Mouse (Mus musculus): ENCODE measurements at regions not wholly inside any gene's neighbourhood (a gene's known extent, or its start where the extent isn't known, plus 50 kb on each side); places are given as distances from the start of the nearest gene placed in this dataset.

- no peak for DNase-seq (ENCODE audit: low read depth, low spot score)
These were observed 180.0 kb upstream of the Nlrp1b start for GRCm38 (mm10) chr11:71410582-71410981.

DNA sequence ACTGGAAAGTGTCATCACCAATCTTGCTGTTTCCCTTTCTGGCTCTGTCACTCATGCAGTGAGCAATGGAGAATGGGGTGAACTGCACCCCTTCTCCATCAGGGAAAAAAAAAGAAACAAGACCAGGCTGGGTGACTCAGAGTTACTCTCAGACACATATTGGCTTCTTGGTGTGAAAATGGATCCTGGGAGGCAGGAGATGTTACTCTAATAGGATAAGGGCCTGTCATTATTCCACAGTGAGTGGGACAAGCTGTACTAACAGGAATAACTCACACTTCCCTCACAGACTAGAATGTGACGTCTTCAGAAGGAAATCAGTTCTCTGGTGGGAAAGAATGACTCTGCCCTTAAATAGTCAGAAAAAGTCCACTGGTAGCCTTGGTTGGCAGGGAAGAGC, 181.4 kb upstream of the Nlrp1b start:
- DNase-seq (ENCODE audit: low read depth, low spot score), result no peak

GRCm38 (mm10) chr11:71414403-71415140, 184.0 kb upstream of the Nlrp1b start:
- DNase-seq (ENCODE audit: low read depth, low spot score), result no peak

GRCm38 (mm10) chr11:71415451-71415850, 184.9 kb upstream of the Nlrp1b start:
- no peak for DNase-seq (ENCODE audit: low read depth, low spot score)

DNA sequence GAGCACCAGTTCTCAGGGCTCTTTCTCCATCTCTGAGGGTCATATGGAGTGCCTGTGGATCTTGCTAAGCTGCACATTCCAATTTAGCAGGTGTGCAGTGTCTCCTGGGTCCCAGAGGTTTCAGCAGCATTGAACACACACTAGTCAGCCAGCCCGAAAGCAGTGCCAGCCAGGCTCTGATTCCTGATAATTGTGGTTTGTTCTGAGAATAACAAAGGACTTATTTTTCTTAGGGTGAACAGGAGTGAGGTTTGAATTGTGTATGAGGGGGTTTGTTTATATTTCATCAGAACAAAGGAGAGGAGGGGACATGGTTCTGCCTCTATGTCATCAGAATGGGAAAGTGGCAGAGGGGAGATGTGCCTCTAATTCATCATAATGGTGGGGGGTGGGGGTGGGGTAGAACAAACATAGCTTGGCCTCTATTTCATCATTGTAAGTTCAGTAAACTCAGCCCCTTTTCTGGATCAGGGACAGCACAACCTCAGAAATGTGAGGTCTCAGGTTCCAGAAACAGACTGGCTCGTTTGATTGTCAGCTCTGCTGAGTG, 191.8 kb upstream of the Nlrp1b start:
- DNase-seq (ENCODE audit: low read depth, low spot score), result no peak

DNA sequence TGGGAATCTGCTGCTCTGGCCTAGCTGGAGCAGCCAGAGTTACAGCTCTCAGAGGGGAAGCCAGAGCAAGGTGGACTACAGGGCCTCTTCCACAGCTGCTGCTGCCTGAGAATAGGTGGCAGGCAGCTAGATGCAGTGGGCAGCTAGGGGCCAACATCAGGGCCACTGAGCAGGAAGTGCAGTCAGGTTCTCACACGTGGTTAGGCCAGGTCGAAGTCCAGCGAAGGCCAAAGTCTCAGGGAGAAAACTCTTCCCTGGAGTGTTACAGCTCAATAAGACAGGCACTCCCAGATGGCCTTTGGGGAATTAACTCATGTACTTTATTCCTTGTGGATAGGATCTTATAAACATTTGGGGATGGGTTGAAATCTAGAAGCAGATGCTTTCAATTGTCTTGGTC, 192.7 kb upstream of the Nlrp1b start:
- DNase-seq (ENCODE audit: low read depth, low spot score), result no peak

DNA sequence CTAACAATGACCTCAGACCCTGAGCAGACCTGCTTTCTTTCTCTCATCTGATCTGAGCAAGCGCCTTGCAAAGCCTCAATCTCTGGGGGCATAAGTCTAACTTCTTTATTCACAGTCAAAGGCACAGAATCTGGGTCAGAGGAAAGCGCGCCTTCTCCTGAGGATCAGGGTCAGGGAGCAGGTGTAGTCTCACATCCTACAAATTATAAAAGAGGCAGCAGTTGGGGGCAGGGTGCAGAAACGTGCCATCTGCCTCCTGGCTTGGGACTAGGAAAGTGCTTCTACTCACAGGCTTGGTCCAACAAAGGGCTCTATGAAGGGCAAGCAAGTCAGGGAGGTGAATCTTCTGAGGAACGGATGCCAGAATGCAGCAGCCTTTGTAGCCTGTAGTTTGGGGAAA, 194.3 kb upstream of the Nlrp1b start:
- DNase-seq (ENCODE audit: low read depth, low spot score), result no peak

- no peak for DNase-seq (ENCODE audit: low read depth, low spot score)
These were observed 199.2 kb upstream of the Nlrp1b start for GRCm38 (mm10) chr11:71429739-71430138.

- no peak for DNase-seq (ENCODE audit: low read depth, low spot score)
These were observed 203.7 kb upstream of the Nlrp1b start for GRCm38 (mm10) chr11:71434241-71434640.

DNA sequence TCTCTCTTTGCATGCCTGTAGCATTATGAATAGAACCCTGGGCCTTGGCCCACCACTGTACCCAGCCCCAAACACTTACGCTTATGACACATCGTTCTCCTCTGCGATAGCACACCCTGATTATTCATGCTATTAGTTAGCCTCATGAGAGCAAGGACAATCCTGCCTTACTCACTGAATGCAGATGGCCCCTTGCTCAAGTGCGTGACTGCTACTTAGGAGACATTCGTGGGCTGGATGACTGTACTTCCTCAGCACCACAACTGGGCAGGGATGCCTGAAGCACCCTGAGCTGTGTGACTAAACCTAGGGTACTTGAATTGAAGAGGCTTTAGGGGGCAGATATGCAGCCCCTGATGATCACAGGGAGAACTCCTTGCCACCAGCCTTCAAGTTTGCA, 204.4 kb upstream of the Nlrp1b start:
- DNase-seq (ENCODE audit: low read depth, low spot score), result no peak

DNA sequence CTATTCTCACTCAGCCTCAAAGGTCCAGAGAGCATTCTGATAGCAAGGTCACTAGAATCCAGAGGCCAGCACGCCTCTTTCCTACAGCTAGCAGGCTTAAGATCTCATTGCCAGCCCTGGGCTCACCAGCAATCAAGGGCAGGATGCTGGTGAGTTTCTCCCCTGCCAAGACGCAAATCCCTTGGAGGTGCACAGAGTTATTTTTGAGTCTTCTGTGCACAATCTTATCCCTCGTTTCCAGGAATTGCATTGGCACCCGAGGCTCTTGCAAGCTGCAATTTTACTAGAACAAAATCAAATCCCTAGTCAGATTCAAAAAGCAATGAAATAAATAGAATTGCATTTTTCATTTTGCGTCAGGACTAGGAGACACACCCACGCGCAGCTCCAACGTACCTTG, 205.2 kb upstream of the Nlrp1b start:
- DNase-seq (ENCODE audit: low read depth, low spot score), result no peak

DNA sequence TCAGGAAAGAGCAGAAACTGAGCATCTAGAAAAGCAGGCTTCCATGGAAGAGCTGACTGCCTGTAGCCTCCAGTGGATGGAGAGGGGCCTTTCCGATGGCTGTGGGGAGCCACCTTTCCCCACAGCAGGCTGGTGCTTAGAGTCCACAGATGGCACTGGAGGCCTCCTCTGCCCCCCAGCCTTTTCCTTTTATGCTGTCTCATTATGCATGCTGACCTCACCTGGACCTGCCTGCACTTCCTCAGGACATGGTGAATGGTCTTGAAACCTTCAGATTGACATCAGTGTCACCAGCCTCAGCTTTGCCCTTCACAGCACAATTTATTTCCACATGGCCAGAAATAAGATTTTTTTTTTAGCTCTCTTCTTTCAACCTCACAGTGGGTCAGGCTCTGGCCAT, 205.8 kb upstream of the Nlrp1b start:
- no peak for DNase-seq (ENCODE audit: low read depth, low spot score)

DNA sequence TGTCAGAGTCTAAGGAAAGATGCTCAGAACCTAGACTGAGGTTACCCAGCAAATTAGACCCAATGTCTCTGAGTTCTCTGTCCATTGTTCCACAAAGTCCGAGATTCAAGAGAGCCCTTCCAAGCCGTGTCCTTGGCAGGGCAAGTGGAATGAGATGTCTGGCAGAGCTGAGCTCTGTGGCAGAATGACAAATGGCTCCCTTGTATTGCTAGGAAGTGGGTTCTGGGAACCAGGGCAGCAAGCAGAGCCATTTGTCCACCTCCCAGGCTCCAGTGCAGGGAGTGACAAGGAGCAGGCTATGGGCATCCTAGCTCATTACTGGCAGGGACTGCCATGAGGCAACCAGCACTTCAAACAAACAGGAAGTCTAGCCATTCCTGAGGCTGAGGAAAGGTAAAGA, 206.3 kb upstream of the Nlrp1b start:
- no peak for DNase-seq (ENCODE audit: low read depth, low spot score)

- DNase-seq (ENCODE audit: low read depth, low spot score), result peak; percentile 22
These were observed 209.3 kb upstream of the Nlrp1b start for GRCm38 (mm10) chr11:71439871-71440270.

GRCm38 (mm10) chr11:71440392-71440791, 209.9 kb upstream of the Nlrp1b start:
- no peak for DNase-seq (ENCODE audit: low read depth, low spot score)

GRCm38 (mm10) chr11:71444056-71444455, 213.5 kb upstream of the Nlrp1b start:
- DNase-seq (ENCODE audit: low read depth, low spot score), result no peak

DNA sequence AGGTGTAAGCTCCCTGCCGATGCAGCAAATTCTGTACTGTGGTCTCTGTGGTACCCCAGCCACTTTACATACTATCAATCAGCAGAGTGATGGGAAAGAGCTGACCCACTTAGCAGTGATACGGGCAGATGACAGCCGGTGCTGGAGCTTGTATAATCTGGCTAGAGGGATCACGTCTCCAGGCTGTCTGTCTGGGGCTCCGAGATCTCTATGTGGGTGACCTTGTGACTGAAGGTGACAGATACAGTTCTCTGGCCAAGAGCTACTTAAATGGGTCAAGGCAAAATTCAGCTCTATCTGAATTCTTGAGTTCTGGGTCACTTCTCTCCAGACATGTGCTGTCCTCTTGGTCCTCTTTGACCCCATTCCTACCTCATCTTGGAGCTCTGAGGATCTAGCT, 216.1 kb upstream of the Nlrp1b start:
- no peak for DNase-seq (ENCODE audit: low read depth, low spot score)

GRCm38 (mm10) chr11:71447841-71448745, 217.6 kb upstream of the Nlrp1b start:
- DNase-seq (ENCODE audit: low read depth, low spot score), result no peak

GRCm38 (mm10) chr11:71480094-71480493, 249.6 kb upstream of the Nlrp1b start:
- no peak for DNase-seq (ENCODE audit: low read depth, low spot score)

- no peak for DNase-seq (ENCODE audit: low read depth, low spot score)
These were observed 251.9 kb upstream of the Wscd1 start for GRCm38 (mm10) chr11:71497863-71498262.

DNA sequence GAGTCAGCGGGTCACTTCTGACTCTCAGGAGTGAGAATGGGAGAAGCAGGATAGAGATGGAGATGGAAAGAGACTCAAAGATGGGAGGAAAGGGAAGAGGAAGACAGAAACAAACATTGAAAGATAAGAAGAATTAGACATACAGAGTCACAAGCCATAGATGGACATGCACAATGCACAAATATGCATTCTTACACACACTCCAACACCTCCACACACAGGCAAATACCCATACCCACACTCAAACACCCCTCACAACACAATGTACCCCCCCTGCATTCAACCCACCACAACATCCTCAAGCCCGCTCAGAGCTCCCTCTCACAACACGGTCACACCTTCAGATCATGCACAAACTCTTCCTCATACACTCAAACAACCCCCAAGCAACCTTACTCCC, 251.4 kb upstream of the Wscd1 start:
- DNase-seq (ENCODE audit: low read depth, low spot score), result no peak

- no peak for DNase-seq (ENCODE audit: low read depth, low spot score)
These were observed 247.6 kb upstream of the Wscd1 start for GRCm38 (mm10) chr11:71502156-71502555.

Measured in embryo, embryonic 11.5 days (tissue).